Mouse (Mus musculus) adrenal gland (tissue): ENCODE data around the gene Kcnn4.

ENCODE experiments used
- intact Hi-C: fragments of 180-260 bp; cut with DNase I; formaldehyde crosslinking; loops from one replicate; pipeline ENCODE4 v1.15.1; 2025
- microRNA-seq, 2 experiments: library from miRNA; unstranded; fragments of <30 nt; microRNA quantifications; one replicate each; pipeline ENCODE4; 2019

Kcnn4 gene

DNA sequence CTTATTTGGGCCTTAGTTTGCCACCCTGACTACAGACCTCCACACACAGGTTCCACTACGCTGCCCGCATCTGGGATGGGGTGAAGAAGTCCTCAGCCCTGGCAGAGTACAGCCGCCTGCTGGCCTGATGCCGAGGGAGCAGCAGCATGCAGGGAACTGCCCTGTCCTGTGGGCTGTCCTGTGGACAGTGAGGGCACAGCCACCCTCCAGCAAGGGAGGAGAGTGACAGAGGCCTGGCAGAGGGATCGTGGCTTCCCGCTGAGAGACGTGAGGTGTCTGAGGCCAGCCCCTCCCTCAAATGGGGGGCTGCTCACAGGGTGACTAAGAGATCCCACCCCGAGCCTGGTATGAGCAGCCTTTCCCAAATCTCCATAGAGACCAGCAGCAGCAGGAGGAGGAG, 52.2 kb downstream of the Kcnn4 start:
- intact Hi-C loops, result no loop called here

GRCm38 (mm10) chr7:24423107-24423763, 53.2 kb downstream of the Kcnn4 start:
- intact Hi-C loops, result no loop called here

DNA sequence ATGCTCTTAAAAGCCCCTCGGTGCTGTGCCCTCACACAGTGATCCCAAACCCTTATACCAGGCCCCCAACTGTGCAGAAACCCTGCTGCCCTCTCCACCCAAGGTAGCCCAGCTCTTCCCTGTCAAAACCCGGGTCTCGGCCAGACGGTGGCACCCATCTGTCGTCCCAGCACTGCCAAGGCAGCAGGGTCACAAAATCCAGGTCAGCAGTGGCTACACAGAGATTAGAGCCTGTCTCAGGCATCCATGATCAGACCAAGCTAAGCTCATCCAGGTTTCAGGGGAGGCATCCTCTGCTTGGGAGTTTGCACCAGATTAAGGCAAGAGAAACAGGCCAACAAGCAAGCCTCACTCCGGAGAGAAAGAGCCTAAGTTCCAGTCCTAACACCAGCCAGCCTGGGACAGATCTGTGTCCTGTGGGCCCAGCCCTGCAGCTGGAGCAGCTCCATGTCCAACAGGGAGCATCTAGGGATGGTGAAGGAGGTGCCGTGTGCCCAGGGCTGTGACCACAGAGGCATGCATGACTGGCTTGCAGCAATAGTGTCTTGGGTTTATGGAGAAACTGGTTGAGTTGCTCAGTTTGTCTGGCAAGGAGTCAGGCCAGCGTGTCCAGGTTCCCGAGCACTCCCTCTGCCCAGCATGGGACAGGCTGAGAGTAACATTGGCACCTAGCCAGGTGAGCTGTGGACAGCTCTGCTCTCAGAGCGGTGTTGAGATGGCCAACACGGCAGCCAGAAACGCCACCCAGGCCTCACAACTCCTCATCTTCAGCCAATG, 54.1 kb downstream of the Kcnn4 start:
- intact Hi-C loops, result no loop called here

GRCm38 (mm10) chr7:24425919-24426318, 55.9 kb downstream of the Kcnn4 start:
- intact Hi-C loops, result no loop called here

DNA sequence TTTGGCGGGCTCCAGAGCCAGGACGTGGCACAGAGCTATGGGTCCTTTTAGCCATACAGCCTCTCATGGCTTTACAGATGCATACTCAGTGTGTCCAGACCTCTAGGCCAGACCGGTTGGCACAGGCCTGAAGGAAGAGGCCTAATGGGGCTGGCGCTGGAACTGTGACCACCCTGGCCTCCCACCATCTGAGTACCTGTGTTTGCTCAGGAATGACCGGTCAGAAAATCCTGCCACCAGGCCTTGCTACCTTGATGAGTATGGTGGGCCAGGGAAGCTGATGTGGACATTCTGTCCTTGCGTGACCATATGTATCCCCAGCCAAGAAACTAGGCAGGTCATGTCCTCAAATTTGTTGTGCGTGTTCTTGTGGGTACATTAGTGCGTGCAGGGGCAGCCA, 57.1 kb downstream of the Kcnn4 start:
- intact Hi-C loops, result no loop called here

- intact Hi-C loops, result no loop called here
Observed at GRCm38 (mm10) chr7:24428725-24429124, 58.7 kb downstream of the Kcnn4 start.

DNA sequence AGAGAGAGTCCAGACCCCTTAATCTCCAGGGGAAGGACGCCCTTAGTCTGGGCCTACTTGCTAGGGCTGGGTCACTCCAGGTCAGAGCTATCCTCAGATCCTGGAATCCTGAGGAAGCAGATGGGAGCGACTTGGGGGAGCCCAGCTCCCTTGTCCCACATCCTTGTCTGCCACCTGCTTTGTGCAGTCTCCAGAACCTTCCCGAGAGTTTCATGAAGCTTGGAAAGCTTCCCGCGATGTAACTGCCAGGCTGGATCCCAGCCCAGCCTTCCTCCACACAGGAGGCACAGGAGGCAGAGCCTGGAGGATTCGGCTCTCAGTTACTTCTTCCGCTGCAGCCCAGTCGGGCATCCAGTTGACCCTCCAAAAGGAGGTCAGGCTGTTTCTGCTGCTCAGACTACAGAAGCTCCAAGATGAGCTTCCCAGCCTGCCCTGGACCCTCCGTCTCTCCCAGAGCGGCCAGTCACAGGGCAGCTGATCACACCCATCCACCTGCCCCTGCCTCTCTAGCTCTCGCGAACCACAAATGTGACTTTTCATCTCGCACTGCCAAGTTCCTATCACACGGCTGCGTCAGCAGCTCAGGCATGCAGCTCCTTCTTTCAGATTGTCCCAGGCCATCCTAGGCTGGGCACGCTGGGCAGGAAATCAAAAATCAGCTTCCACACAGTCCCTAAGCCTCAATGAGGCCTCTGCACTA, 59.5 kb downstream of the Kcnn4 start:
- intact Hi-C loops, result no loop called here

GRCm38 (mm10) chr7:24430551-24431345, 60.7 kb downstream of the Kcnn4 start:
- intact Hi-C loops, result no loop called here

DNA sequence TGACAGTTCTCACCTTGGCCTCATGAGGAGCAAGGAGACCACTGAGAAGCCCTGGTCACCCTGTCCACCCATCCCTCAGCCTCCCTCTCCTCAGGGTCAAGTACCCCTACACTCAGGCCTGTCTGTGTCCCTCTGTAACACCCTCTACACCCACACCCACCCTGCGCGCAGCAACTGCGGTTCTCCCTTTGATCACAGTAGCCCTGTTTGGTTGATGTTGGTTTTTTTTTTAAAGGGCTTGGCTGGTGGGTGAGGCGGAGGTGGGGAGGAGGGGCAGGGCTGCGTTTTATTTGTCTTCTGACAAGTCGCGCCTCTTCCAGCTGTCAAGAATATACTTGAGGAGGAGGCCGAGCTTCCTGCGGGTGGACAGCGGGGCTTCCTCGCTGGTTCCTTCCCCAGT, 61.6 kb downstream of the Kcnn4 start:
- intact Hi-C loops, result no loop called here

DNA sequence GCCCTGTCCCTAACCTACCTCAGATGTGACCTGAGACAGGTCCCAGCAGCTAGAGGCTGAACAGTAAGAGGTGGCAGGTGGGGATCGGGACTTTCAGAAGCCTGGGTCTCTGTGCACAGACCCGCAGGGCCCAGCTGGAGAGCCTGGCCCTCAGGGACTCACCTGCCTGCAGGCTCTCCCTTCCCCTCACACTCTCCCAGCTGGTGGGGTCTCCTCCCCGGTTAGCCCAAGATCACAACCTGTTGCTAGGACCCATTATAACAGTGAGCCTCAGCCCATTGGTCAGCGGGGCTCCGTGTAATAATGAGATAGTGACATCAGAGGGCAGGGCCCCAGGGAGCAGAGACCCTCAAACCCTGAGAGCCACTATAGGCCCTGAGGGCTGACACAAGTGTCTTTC, 65.2 kb downstream of the Kcnn4 start:
- intact Hi-C loops, result no loop called here

Small RNAs within 50 kb of the gene (microRNA-seq; reads per million reads assigned to microRNA genes)
- 0 reads per million in 2 experiments for gene Gm27592
